Mouse (Mus musculus) c-Kit-negative CD71-positive TER-119-positive erythroid progenitor cells, embryonic 14.5 days (primary cell): ENCODE data around the gene Olfr288.

Experiments
- DNase-seq: peaks from one replicate; pipeline ENCODE4 v3.0.0-alpha.2; 2013; ENCODE audit warnings: low read depth, low spot score

Gene Olfr288

GRCm38 (mm10) chr15:98166963-98167644, 28.2 kb downstream of the Olfr288 start, which contains the start of gene Ccdc184:
TSS of gene Ccdc184 (plus strand) at chr15:98167158.
- DNase-seq = no peak

GRCm38 (mm10) chr15:98165525-98165924, 29.8 kb downstream of the Olfr288 start, which contains the start of gene Asb8:
TSS of gene Asb8 (minus strand) at chr15:98165625.
- no peak for DNase-seq

GRCm38 (mm10) chr15:98162561-98162960, 32.8 kb downstream of the Olfr288 start:
- no peak for DNase-seq

DNA sequence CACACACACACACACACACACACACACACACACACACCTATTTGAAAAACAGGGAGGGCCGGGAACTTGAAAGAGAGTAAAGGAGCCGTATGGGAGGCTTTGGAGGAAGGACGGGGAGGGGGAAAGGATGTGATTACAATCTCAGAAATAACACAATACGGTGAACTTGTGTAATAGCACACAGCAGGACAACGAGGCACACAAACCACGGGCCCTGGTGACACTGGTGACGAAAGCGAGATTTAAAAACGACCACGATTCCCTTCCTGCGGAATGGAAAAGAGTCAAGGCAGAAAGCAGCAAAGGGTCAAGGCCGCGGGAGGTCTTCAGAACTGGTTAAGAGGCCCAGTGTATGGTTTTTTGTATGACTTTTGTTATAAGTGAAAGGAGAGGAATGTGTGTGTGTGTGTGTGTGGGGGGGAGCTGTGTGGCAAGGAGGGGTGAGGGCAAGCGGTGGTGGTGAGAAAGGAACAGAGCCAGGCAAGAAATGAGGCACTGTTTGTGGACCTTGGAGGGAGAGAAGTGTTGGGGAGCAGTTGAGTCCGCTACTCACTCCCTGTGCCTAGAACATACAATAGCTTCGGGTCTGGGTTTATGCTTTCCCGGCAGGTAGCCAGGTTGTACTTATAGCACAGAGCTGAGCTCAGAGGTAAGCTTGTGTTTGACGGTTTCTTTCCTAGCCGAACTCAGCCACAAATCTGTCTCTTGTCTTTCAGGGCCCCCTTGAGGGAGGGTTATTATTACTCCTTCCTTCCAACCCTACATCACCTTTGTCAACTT, 34.1 kb downstream of the Olfr288 start:
- no peak for DNase-seq

DNA sequence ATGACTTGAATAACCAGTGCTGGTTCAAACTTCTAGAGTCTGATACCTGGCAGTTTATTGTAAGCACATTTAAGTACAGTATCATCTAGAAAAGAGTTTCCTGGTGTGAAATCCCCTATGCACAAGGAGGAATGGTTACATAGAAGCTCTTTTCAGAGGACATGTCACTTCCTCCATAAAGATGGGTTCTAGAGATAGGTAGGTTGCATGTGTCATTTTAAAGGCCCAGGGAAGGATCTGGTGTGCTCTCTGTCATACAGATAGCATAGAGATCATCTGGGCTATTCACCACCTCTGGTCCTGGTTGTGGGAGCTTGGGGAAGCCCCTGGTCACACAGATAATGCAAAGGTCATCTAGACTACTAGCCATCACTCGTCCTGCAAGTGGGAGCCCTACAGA, 38.1 kb downstream of the Olfr288 start:
- DNase-seq = no peak

- DNase-seq = no peak
Measured at GRCm38 (mm10) chr15:98155944-98156343, 39.4 kb downstream of the Olfr288 start.

DNA sequence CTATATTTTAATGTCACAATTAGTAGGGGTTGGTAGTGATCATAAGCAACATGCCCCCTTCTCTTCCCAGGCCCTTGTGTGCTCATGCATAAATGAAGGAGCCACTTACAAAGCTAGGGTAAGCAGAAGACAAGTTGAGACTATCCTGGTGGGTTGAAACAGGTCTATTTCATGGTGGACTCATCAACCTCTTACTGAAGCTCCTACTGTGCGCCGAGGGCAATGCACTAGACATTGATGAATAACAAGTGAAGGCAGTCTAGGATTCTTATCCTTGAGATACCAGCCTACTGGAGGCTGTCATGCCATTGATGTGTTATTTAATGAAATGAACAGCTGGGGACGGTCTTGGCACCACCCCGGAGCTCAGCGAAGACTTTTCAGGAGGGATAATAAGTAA, 40.1 kb downstream of the Olfr288 start:
- no peak for DNase-seq

DNA sequence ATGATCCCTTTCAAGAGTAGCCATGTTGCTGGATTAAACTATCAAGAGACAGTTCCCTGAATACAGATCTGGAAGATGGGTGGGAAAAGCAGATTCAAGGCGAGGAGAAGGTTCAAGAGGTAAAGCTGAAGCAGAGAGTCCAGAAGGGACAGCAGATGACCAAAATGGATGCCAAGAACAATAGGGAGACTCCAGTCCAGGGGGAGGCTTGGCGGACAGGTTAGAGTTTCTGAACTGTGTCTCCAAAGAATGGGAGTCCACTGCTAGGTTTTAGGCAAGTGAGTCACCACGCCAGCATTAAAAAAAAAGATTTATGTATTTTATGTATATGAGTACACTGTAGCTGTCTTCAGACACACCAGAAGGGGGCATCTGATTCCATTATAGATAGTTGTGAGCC, 40.7 kb downstream of the Olfr288 start:
- DNase-seq = no peak

GRCm38 (mm10) chr15:98154146-98154545, 41.2 kb downstream of the Olfr288 start:
- no peak for DNase-seq

DNA sequence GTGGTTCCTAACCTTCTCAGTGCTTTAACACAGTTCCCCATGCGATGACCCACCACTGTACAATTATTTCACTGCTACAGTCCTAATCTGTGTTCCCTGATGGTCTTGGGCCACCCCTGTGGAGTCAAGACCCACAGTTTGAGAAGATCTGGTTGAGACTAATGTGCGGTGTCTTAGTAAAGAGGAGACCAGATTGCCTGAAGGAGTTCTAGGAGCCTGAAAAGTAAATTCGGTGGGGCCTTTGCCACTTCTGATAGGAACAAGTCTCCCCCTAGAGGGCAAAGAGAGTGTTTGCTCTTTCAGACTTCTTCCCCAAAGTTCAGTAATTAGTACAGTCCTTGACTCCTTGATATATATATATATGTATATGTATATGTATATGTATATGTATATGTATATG, 41.7 kb downstream of the Olfr288 start:
- peak; percentile 32 for DNase-seq

GRCm38 (mm10) chr15:98152916-98153315, 42.4 kb downstream of the Olfr288 start:
- no peak for DNase-seq

- DNase-seq = no peak
Measured at GRCm38 (mm10) chr15:98149166-98149602, 46.2 kb downstream of the Olfr288 start.

DNA sequence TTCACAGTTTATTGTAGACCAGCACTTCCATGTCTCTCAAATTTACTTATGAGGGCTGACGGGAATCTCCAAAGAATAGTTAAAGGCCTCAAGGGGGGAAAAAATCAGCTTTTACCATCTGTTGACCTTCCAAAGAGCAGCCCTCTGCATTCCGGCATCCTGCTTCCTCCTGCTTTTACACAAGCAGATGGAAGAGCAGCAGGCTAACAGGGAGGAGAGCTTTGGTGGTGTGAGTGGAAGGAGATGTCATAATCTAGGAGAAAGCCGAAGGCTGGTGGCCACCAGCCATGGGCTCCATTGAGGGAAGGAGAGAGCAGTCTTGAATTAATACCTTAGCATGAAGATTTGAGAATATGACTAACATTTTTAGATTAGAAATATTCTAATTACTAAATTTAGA, 47.0 kb downstream of the Olfr288 start:
- no peak for DNase-seq

DNA sequence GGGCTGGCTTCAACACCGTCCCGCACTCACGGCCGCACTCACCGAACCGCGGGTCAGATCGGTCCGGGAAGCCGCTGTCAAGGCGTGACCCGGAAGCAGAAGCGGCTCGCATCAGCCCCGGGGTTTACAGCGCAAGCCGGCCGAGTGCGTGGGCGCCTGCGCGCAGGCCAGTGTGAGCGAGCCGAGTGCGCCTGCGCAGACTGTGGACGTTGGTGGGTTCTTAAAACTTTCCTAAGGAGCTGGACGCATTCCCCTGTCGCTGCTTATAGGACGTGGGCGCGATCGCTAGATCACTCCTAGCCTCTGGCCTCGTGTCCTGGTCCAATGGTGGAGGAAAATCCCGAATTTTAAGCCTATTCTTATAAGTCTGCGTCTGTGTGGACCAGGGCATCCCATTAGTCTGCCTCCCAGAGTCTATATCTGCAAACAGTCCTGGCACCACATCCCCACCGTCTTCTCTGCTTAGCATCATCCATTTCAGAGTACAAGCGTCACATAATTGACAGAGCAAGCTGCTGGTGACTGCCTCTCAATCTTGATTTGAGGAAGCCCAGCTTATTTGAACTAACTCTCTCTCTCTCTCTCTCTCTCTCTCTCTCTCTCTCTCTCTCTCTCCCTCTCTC, 49.7 kb downstream of the Olfr288 start:
- peak; percentile 78 for DNase-seq

- peak; percentile 9 for DNase-seq
Measured at GRCm38 (mm10) chr15:98144861-98145507, 50.4 kb downstream of the Olfr288 start.

- DNase-seq = no peak
Measured at GRCm38 (mm10) chr15:98142515-98142914, 52.8 kb downstream of the Olfr288 start.

- DNase-seq = no peak
Measured at GRCm38 (mm10) chr15:98140809-98141208, 54.5 kb downstream of the Olfr288 start.

GRCm38 (mm10) chr15:98139763-98140162, 55.6 kb downstream of the Olfr288 start:
- no peak for DNase-seq

GRCm38 (mm10) chr15:98136871-98137270, 58.5 kb downstream of the Olfr288 start:
- DNase-seq = no peak
